Mouse (Mus musculus) natural killer cell, adult 2 months (primary cell): ENCODE results near the gene Rilpl1.
"Not testable (repeated sequence)": the region's sequence is repeated elsewhere in the genome, so short reads cannot be mapped to it uniquely, and the experiment has no call there.

Source experiments
- DNase-seq, 2 experiments: peaks; one replicate each; pipeline ENCODE4 v3.0.0; 2022; ENCODE audit warnings: low spot score in 2 of 2

The Rilpl1 gene

GRCm38 (mm10) chr5:124493455-124493854, 37.7 kb downstream of the Rilpl1 start:
- DNase-seq, result peak in 1 of 2 experiments; percentile 38

GRCm38 (mm10) chr5:124492618-124493017, 38.6 kb downstream of the Rilpl1 start:
- DNase-seq, result no peak

- no peak for DNase-seq
Observed at GRCm38 (mm10) chr5:124491732-124492131, 39.5 kb downstream of the Rilpl1 start.

- DNase-seq, result no peak
Observed at GRCm38 (mm10) chr5:124488885-124489284, 42.3 kb downstream of the Rilpl1 start.

GRCm38 (mm10) chr5:124485654-124486053, 45.5 kb downstream of the Rilpl1 start:
- DNase-seq, result no peak

GRCm38 (mm10) chr5:124483655-124484396, 47.4 kb downstream of the Rilpl1 start:
- no peak for DNase-seq

GRCm38 (mm10) chr5:124482966-124483654, 48.1 kb downstream of the Rilpl1 start, which contains the start of gene Snrnp35:
TSS of gene Snrnp35 (plus strand) at chr5:124483134.
- peak; percentile 92 to 93 for DNase-seq

GRCm38 (mm10) chr5:124482436-124482965, 48.7 kb downstream of the Rilpl1 start:
- DNase-seq, result no peak

GRCm38 (mm10) chr5:124481714-124482113, 49.5 kb downstream of the Rilpl1 start:
- DNase-seq, result no peak

- no peak for DNase-seq
Observed at GRCm38 (mm10) chr5:124480119-124480518, 51.1 kb downstream of the Rilpl1 start.

GRCm38 (mm10) chr5:124478873-124479204, 52.4 kb downstream of the Rilpl1 start:
- DNase-seq, result no peak

- DNase-seq, result peak in 1 of 2 experiments; percentile 45
Observed at GRCm38 (mm10) chr5:124470591-124471171, 60.5 kb downstream of the Rilpl1 start.

- DNase-seq, result no peak
Observed at GRCm38 (mm10) chr5:124469486-124469885, 61.7 kb downstream of the Rilpl1 start.

- DNase-seq, result no peak
Observed at GRCm38 (mm10) chr5:124468365-124468764, 62.8 kb downstream of the Rilpl1 start.

- no peak for DNase-seq
Observed at GRCm38 (mm10) chr5:124467766-124468165, 63.4 kb downstream of the Rilpl1 start.

- DNase-seq, result no peak
Observed at GRCm38 (mm10) chr5:124464905-124465304, 66.3 kb downstream of the Rilpl1 start.

- DNase-seq, result no peak
Observed at GRCm38 (mm10) chr5:124463462-124463861, 67.7 kb downstream of the Rilpl1 start.

GRCm38 (mm10) chr5:124462297-124463025, 68.7 kb downstream of the Rilpl1 start:
- no peak for DNase-seq

GRCm38 (mm10) chr5:124460922-124461321, 70.3 kb downstream of the Rilpl1 start:
- not testable (repeated sequence) for DNase-seq

- no peak for DNase-seq
Observed at GRCm38 (mm10) chr5:124456762-124457161, 74.4 kb downstream of the Rilpl1 start.

GRCm38 (mm10) chr5:124454082-124454419, 77.1 kb downstream of the Rilpl1 start:
- no peak for DNase-seq
